Mouse (Mus musculus): ENCODE results near the gene Pomp.

DNA sequence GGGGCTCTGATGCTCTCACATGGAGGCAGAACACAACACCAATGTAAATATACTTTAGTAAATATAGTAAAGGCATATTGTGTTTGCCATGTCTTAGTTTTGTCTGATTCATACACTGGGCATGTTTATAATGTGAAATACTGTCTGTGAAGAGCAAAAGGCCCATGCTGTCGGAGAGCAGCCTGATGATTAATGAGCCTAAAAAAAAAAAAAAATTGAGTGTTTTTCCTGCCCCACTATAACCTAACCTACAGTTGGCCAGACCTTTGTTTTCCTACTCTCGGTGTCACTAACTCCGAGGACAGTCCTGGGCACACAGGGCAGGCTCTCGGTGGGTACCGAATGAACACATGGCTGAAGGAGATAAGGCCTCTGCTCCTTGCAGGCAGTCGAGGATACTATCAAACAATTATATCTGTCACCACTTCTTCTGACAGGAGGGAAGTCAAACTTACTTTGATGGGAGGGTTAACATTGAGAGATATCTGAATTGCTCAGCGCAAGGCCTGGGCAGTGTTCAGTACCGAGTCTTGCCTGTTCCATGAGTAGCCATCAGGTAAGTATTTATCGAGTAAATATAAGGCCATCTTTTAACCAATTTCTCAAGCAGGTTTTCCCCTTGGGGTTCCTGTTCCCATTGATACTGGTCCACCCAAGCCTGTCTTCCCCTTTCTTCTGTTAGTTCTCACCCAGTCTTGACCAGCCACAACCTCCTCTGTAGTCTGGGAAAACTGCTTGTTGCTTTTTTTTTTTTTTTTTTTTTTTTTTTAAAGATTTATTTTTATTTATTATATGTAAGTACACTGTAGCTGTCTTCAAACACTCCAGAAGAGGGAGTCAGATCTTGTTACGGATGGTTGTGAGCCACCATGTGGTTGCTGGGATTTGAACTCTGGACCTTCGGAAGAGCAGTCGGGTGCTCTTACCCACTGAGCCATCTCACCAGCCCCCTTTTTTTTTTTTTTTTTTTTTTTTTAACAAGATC is 28.3 kb downstream of the Pomp start:
- no peak for TF ChIP-seq CEBPB (IDR thresholded peaks at IDR 0.05; ENCODE audit: insufficient read depth, poor library complexity, severe bottlenecking)
- no peak for TF ChIP-seq POLR2A (IDR thresholded peaks at IDR 0.05; ENCODE audit: insufficient read length, low read depth)
- no peak for TF ChIP-seq SRF (IDR thresholded peaks at IDR 0.05; ENCODE audit: control insufficient read depth, insufficient read length, low read depth)
- no peak for TF ChIP-seq E2F4 (IDR thresholded peaks at IDR 0.05; ENCODE audit: insufficient read depth)
- no peak for TF ChIP-seq USF1 (IDR thresholded peaks at IDR 0.05; ENCODE audit: low read depth)
- no peak for TF ChIP-seq MYOD1 (IDR thresholded peaks at IDR 0.05; ENCODE audit: control insufficient read depth in 1 of 3, insufficient read length in 2 of 3, low read depth in 2 of 3)
- no peak for TF ChIP-seq TCF12 (IDR thresholded peaks at IDR 0.05; ENCODE audit: insufficient read depth, poor library complexity, severe bottlenecking)
- no peak for TF ChIP-seq MAX (IDR thresholded peaks at IDR 0.05; ENCODE audit: low read depth)
- no peak for TF ChIP-seq POLR2AphosphoS2 (IDR thresholded peaks at IDR 0.05; ENCODE audit: insufficient read length, low read depth)
